Mouse (Mus musculus) urinary bladder, adult 18-20 months (tissue): ENCODE results near the gene Wars2.

Source experiments
- DNase-seq, 2 experiments: peaks; one replicate each; pipeline ENCODE4 v3.0.0; 2022; ENCODE audit warnings: low spot score in 2 of 2, mixed read lengths in 2 of 2

The Wars2 gene

DNA sequence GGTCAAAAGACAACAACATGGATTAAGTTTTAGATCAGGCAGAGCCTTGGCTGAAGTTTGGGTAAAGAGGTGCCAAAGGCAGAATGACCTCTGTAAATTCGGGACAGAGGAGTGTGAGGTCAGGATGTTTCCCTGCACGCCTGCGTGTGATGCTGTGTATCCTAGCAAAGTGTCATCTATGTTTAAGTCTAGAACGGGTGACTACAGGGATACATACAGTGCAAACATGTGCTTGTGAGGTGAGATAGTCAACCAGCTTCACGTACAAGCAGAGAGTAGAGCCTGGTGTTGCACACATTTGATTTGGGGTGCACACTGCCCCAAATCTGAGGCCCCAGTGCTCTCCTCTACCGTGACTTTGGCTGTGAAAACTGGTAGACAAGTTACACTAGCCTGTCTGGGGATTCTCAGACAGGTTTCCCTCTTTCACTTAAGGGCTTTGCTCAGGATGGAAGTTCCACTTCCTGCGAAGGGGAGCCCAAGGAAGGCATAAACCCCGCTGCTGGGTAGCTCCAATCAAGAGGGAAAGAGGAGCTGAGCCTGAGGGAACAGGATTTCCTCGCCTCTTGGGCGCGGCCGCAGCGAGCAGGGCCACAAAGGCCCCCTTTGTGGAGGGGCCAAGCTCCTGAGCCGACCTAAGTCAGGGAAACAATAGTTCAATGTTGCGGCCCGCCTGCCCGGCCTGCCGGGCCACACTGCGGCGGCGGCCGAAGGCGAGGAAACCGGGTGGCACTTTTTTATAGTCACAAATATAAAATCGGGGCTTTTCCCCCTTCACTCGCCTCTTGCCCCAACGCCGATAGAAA lies 107.3 kb downstream of the Wars2 start:
- no peak for DNase-seq

DNA sequence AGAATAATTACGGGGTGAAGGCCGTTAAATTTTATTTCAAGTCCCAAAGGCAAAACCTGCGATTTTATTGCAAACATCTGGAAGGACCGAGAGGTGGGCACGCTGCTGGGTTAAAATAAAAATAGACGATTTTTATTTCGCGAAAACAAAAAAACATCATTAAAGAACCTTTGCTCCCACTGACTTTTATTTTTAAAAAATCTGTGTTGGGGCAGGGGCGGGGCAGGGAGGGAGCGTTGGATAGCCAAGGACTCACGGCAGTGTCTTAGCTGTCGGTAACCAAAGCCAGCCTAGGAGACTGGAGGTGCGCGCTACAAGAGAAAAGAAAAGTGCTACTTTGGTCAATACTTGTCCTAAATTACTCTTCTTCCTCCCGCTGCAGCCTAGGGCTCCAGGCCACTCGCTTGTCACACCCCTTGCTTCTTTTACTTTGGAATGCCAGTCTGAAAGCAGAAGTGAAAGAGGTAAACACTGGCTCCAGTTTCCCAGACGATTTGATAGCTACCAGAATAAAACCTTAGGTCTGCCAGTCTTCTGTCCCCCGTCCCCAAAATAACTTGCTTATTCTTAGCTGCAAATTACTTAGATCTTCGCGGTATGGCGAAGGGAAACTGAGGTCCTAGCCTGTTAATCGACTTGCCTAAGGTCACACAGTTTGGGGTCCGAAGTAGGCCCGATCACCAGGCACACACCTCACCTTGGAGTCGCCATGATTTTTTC lies 108.1 kb downstream of the Wars2 start:
- DNase-seq, result no peak

DNA sequence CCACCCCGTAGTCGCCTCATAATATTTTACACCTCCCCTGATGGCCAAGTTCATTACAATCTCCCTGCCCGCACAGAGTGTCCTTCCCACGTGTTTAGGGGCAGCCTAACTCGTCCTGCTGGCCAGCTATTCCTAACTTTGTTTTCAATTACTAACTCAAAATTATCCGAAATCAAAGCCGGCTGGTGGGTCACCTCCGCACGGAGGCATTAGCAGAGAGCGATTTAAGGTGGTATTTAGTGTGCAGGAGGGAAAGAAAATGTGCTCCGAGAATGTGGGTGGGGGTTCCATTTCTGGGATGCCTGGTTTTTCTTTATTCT lies 108.6 kb downstream of the Wars2 start:
- no peak for DNase-seq

DNA sequence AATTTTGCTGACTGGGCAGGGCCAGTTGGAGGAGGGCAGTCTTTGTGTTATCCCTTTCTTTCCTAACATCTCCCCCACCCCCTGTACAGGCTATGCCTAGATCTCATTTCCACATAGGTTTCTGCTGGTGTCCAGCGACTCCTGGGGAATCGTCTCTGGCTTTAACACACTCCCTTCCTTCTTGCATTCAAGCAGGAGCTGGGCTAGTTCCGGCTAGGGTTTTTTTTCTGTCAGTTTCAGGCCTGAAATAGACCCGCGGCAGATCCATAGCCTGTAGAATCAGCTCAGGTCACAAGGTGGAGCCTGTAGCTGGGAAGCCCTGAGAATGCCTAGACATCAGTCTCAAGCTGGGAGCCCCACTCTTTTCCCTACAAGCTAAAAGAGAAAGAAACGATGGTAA lies 109.0 kb downstream of the Wars2 start:
- DNase-seq, result no peak

DNA sequence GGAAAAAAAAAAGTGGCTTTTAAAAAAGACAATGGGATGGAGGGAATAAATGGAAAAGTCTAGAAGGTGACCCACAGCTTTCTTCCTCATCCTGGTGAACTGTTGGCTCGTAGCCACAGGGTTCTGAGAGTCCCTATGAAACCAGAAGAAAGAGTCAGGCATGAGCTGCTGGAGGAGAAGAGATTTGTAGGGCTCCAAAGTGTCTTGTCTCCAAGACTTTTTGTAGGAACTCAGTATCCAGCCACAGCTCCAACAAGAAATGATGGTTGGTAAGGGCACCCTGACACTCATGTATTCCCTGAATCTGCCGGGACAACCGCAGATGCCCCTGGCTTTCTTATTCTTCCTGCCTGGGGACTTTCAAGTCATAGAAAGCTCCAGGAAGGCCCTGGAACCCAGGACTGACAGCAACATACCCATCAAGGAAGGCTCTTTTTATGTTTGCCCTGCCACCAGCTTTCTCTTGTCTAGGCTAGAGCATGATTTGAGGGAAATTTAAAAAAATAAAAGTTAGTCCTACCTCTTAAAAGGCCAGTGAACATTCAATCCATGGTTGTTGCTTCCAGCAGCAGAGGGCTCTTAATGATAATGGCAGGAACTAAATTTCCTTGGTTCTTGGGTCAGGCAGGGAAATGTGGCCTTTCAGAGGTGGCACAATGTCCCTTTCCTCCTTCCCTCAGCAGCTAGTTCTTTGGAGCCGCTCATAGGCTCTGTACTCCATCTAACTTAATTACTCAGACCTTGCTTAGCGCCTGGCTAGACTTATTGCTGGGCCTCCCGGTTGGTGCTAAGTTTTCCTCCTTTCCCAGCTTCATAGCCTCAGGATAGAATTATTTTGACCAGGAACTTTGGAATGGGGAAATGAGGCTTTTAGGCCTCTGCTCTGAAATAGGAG lies 110.7 kb downstream of the Wars2 start:
- no peak for DNase-seq

DNA sequence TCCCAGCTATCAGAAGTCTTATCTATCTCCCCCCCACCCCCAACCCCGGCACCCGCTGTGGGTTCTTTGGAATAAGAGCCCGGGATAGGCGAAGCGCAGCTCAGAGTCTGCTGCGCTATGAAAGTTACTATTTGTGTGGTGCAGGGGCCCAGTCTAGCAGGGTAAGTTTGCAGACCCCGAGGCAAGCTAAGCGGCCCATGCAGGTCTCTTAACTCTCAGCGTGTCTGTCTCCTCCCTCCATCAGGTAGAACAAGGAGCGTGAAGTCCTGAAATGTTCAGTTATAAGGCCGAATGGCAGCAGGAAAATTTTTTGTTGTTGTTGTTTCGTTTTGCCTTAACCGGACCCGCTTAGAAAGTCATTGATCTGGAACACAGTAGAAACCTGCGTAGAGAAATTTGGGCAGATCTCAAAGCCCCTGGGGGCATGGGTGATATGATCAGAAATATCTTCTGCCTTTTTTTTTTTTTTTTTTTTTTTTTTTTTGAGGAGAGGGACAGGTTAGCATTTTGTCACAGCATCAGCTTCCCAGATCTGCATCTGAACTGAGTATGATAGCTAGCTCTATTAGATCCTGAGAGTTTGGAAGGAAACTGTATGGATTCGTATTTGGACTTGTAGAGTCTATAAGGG lies 111.7 kb downstream of the Wars2 start:
- DNase-seq, result no peak

DNA sequence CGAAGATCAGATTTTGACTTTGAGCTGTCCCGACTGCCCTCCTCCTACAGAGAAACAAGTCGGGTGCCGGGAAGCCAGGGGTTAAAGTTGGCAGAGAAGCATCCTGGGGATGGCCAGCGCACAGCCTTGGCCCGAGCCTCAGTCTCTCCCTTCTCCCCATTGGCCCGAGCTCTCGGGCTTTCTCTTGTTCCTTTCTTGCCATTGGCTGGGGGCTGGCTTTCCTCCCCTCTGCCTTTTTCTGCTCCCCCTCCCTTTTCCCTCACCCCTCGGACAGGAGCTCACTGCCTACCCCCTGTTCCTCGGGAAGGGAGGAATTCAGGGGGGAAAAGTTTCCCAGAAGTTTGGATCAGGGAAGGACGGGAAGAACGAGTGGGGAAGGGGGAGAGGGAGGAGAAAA lies 112.2 kb downstream of the Wars2 start:
- no peak for DNase-seq

DNA sequence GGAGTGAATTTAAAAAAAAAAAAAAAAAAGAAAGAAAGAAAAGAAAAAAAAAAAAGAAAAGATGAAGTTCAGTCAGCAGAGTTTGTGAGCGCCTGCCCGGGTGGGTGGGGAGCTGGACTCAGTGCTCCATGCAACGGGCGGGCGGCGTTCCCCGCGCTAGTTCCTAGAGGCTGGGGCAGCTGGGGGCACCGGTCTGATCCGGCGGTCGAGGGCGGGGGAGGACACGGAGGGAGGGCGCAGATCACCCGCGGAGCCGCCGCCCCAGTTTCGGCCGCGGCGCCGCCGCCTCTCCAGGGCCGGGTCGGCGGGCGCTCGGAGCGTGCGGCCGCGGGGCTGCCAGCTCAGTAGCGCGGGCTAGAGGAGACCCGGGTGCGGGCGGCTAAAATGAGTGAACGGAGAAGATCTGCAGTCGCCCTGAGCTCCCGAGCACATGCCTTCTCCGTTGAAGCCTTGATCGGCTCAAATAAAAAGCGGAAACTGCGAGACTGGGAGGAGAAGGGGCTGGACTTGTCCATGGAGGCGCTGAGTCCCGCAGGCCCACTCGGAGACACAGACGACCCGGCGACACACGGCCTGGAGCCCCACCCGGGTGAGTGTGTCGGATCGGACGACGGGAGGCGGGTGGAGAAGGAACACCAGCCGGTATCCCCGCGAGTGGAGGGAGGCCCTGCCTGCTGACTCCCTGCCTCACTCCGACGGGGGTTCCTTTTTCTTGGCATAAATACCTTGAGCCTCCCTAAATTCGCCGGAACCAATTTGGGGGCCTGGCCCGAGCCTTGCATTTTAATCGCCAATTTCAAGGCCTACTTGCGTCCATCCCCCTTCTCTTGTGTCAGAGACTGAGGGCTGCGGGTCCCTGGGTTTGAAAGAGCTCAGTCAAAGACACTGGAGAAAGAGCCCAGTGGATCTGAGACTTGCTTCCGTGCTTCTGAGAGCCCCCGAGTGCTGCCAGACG lies 112.9 kb downstream of the Wars2 start:
- DNase-seq, result no peak

DNA sequence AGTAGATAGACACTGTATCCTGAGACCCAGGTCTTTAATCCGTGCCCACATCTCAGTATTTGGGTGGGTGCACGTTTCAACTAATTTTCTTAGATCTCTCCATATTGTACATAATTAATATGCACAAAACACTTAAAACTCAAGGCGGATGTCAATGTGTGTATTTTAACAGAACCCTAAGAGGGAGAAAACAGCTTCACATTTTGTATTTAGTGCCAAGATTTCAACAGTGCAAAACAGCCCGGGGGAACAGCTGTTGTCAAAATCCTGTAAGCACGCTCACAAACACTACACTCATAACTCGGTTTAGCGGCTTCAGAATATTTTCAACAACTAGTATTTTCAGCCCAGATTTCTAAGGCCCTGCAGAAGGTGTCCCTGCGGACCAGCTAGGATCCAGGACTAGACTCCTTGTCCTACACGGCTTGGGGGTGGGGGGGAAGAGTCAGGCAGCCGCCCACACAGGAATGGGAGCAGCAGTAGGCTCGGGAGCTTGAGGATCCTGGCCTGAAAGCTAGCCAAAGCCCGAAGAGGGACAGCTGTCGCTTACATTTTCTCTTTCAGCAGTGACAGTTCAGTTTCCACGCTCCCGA lies 113.8 kb downstream of the Wars2 start:
- no peak for DNase-seq

DNA sequence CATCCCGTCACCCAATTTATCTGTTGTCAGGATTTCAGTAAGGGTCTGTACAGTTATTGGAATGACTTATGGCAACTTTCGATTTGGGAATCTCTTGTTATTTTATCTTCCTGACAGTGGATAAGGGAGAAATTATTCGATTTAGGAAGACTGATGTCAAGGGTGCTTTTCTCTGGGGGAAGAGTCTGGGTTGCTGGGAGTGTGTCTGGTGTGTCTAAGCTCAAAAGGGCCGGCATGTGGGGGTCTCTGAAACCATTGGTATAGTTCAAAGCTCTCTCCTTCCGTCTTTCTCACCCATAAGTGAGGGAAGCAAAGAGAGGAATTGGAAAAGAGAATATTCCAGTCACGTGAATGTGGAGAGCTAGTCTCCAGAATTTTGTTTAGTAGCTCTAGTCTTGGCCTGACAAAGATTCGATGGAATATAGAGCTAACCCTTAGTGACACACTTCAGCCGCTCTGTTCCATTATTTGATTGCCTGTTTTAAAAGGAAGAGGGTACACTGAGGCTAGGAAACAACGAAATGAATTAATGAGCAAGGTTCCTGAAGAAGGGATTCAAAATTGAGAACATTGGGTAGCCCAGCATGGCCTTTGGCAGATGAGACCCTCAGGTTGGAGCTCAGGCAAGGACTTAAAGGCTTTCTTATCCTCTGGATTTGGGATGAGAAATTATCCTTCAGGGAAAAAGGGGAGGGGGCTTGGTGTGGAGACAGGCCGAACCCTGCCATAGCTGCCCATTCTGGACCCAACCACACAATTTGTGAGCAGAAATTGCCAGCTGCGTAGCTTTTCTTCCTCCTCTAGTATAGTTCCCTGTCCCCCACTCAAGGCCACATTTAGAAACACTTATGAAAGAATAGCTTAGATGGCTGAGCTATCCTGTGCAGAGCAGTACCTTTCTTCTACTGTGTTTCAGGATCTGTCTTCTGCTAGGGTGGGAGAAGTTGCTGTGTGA lies 114.8 kb downstream of the Wars2 start:
- DNase-seq, result no peak

DNA sequence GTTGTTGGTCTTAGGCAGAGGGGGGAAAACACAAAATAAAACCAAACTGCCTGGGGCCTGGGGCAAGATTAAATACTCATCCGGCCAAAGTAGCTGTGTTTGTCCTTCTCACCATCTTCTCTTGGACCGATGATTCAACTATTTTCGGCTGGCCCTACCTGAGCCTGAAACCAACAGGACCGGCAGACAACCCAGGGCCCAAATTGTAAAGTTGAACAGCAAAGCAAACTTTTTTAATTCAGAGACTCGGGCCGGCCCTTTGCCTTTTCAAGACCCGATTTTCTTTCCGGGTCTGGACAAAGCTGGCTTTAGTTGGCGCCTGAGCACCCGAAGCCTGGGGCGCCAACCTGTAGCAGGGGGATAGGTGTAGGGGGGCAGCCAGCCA lies 115.5 kb downstream of the Wars2 start:
- no peak for DNase-seq

DNA sequence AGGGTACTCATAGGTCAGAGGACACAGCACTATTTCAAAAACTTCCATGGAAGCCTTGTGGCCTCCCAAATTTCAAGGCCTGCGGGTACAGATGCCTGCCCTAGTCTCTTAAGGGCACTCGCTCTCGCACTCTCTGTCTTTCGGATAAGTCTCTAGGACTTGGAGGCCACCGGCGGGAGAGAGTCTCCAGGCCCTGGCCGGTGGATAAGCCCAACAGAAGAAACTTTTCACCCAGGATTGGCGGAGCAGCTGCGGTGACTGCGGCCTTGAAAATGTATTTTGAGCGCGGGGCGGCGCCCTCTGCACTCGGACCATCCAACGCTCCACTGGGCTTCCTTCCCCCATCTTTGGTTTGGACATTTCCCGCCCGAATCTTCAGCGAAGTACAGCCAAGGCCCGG lies 115.9 kb downstream of the Wars2 start:
- no peak for DNase-seq

DNA sequence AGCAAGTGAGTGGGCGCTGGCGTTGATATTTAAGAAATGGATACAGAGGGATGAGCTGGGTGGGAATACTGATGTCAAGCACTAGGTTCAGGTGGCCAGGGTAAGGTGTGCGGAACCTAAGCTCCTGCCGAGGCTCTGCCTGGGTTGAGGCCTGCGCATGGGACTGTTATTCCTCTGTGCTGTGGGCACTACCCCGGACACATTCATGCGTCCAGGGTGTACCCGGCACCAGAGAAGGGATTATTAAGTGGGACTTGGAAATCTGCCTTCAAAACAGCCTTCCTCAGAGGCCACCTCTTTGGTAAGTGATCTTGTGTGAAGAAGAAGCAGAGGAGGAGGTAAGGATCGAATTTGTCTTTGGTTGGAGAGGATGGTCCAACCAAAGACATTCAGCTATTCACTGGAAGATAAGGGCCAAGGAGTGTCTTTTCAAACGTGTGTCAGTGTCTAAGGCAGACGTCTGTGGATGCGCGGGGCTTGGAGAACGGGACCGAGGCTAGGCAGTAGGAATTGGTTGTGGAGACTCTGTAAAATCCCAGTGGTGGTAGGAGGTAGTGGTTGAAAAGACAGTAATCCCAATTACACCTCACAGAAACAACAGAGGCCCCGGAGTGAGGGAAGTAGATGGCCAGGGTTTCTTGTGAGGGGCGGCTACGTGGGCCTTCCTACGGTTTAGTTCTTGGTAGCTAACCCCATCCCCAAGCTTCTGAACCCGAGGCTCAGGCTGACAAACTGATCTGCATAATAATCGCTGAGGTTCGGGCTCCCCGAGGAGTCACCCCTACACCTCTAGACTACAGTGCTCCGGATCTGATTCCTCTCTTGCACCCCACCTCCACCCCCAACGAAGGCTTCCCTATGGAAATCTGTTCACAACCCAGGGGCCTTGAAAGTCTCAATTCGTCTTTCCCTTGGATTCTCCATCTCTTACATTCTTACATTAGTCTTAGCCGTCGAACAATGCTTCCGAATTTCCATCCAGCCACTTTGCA lies 117.0 kb downstream of the Wars2 start:
- DNase-seq, result no peak

DNA sequence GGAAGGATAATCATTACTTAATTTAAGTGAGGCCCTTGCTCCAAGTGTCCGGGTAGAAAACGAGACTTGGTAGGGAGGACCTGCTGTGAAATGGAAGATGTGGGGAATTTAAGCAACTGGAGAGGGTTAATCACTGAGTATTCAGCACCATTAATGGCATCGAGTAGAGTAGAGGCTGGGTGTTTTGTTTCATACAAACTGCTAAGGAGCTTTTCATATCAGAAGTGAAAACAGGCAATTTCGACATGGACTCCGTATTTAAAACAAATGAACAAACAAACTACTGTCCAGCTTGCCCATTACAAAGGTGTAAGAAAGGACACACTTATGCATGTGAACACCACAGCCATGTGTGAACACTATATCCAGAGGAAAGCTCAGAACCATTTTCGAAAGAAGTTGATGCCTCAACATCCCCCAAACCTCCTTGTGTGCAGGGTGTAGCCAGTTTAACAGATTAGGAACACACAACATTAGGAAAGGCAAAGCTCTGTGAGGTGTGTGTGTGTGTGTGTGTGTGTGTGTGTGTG lies 118.9 kb downstream of the Wars2 start:
- no peak for DNase-seq

DNA sequence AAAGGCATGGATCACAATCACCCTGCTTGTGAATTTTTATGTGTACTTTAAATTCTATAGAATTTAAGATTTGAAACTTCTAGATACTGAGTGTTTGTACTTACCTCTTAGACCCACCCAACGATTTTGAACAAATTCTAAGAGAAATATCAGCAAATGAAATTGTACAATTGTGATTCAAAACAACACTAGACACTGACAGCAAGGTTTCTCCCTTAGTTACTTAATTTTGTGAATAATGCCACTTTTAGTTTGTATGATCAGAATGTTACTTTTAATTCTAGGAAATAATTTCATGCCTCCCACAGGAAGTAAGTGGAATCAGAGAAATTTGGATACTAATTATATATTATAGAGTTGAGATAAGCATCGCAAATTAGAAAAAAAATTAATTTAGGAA lies 119.5 kb downstream of the Wars2 start:
- DNase-seq, result no peak

DNA sequence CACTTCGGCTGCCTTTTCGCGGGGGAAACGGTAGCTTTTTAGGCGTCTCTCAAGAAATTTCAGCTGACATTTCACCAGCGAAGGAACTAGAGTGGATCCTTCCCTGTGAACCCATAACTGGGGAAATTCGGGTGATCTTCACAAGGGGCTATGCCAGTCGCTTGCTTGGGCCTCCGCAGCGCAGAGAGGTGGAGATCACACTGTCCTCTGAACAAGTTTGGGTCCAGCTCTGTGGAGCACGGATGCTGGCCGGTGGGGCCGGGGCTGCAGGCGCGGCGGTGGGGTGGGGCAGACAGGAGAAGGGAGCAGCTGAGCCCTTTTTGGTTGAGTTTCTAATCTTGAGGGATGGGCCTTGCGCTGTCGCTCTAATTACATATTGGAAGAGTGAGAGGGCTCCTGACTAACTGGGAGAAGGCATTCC lies 120.5 kb downstream of the Wars2 start:
- DNase-seq, result no peak

DNA sequence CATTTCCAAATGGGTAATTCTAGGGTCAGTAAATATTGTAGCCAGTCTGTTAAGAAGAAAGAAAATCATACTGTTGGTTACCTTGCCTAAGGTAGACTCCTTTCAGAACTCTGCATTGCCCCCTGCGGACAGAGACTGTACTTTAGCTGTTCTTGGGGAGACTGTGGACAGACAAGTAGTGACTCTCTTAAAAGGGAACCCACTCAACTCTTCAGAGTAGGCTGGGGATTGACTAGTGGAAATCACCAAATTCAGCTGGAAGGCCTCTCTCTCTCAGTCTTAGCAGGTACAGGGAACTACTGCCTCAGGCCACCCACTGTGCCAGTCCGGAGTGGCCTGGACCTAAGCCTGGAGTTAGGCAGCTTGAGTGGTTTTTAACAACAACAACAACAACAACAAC lies 121.1 kb downstream of the Wars2 start:
- no peak for DNase-seq

DNA sequence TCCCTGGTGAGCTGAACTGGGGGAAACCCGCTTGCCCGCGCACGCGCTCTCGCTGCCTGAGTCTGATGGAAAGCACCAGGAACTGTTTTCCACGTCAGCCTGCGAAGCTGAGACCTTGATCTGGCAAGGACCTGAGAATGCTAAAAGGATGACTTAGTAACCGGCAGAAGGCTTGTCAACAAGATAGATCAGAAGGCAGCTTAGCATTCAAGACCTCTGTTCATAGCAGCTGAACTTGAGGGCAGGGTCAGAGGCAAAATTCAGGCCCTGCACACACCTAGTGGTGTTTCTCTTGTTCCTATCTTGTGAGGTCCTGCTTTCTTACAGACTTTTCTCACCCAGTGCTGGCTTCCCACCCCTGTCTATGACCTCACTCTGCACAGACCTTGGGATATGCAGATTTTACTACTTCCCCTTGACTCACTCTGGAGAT lies 122.6 kb downstream of the Wars2 start:
- no peak for DNase-seq
